Mouse (Mus musculus): Measurements from ENCODE around the gene I830077J02Rik.

The I830077J02Rik gene

GRCm38 (mm10) chr3:105892572-105893495 is 39.6 kb downstream of the I830077J02Rik start:
- peak; percentile 96 for DNase-seq

DNA sequence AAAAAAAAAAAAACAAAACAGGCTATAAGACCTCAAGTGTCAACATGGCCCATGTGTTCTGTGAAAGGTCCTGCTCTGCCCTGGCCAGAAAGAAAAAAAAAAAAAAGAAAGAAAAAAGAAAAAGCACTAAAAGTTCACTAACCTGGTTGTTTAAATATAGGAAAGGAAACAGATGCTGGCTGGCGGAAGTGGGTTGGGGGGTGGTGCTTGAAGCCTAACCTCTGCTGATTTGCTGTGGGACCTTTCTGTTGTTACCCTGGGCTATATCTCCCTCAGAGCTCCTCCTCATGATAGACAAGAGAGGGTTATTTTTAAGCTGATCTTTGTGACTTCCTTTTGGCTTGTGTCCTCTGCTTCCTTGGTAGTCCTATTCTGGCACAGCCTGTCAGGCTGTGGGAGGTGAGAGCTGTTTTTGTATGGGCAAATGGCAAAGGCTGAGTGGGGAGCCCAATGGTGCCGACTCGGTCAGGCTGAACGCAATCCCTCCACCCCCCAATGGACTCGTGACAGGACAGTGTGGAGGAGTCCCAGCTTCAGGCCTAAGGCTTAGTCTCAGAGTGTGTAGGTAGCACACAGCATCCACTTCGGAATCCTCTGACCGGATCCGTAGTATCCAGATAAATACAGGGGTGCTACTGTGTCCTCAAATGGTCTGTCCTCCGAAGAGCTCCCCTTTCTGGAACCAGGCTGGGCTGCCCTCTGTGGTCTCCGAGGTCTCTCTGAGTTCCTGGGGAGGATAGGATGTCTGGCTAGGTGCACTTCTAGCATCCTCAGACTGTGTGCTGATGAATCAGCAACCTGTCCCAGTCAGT is 40.5 kb downstream of the I830077J02Rik start:
- DNase-seq: peak; percentile 98

DNA sequence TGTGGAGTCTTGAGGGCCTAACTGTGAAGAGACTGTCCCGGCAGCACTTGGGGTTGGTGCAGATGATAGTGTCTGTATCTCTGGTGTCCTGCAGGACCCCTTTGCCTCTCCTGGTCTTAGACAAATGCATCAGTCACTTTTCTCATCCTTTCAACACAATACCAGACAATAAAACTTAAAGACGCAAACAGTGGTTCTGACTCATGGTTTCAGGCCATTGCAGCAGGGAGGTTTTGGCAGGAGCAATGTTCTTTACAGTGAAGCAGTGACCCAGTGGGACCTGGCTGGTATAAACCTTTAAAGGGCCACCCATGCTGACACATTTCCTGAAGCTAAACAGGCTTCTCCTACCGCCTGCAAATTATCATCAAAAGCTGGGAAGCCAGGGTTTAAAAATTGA is 41.3 kb downstream of the I830077J02Rik start:
- DNase-seq: peak; percentile 72

DNA sequence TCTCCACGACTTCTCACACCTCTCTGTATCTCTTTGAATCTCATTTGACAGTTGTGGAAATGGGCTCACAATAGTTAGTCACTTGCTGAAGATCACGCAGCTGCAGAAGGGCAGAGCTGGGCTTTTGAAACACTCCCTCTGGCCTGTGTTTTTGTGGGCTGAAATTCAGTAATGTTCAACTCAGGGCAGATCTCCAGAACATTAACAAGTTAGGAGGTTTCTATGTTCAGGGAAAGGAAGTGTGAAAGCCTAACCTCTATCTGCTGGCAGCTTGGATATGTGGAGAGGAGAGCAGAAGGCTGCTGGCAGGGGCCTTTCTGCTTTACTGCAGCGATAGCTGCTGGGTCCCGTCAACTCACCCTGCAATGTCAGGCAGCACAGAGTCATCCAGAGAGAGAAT is 42.2 kb downstream of the I830077J02Rik start:
- DNase-seq: peak; percentile 91

GRCm38 (mm10) chr3:105888961-105889360 is 43.5 kb downstream of the I830077J02Rik start:
- peak; percentile 52 for DNase-seq

GRCm38 (mm10) chr3:105883111-105883510 is 49.4 kb downstream of the I830077J02Rik start:
- DNase-seq: peak; percentile 52

DNA sequence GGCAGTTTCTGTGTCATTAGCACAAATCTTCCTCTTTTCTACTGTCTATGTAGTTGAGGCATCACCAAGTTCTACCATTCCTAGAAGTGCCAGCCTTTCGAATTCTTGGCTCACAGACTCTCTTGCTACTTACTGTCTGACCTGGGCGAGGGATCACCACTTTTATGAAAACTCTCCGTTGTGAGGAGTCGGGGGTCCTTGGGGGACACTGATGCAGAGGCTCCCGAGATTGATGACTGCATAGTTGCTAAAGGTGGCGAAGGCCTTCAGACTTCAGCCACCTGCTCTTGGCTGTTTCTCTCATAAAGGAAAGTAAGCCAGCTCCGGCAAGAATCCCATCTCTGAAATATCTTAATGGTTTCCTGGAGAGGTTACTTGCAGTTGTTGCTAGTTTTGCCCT is 50.4 kb downstream of the I830077J02Rik start:
- peak; percentile 60 for DNase-seq

DNA sequence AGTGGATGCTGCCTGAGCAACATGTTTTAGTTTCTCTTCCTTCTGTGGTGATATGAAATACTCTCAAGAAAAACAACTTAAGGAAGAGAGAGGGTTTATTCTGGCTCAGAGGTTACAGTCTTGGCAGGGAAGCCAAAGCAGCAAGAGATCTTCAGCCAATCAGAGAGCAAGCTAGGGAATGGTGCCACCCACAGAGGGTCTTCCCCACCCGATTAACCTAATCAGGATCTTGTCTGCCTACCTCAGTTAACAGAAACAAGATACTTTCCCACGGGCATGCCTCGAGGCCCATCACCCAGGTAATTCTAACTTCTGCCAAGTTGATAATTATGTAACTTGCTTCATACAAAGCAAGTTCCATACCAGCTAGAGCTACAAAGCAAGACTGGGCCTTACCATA is 52.0 kb downstream of the I830077J02Rik start:
- peak; percentile 88 for DNase-seq

DNA sequence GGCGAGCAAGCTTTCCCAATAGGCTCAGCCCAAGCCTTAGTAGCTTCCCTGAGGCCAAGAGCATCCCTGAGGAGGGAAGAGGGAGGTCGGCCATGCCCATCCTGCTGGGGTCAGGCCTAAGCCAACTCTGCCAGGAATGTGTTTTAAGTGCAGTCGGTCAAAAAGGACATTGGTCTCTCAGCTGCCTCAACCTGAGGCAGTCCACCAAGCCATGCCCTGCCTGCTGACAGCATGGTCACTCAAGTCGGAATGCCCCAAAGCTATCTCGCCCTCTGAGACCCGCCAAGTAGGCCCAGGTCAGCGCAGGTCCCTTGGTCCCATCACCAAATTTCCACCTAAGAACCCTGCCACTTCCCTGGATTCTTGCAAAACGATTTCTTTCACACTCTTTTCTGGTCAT is 53.7 kb downstream of the I830077J02Rik start:
- peak; percentile 87 for DNase-seq

DNA sequence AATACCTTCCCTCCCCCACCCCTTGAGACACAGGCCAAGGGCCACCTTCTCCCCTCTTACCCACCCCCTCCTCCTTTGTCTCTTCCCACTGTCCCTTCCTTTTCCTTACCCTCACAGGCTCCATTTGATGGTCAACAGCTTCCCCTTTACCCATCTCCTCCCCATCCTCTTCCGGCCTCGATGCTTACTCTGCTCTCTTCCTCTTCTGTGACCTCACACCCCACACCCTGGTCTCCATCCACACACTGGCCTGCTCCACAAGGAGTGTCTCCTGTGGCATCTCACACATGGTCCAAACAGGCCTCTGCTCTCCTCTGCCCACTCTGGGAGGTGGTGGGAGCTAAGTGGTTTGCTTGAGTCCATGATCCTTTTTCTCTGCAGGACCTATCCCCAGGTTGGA is 54.5 kb downstream of the I830077J02Rik start:
- DNase-seq: peak; percentile 97

- peak; percentile 88 for DNase-seq
These were observed 55.1 kb downstream of the I830077J02Rik start for GRCm38 (mm10) chr3:105877252-105877803.

GRCm38 (mm10) chr3:105876022-105876421 is 56.4 kb downstream of the I830077J02Rik start:
- DNase-seq: peak; percentile 93
